10 mouse cellular contexts compared by ENCODE assay signal in genomic region chr4:87093612-87094011, GRCm38 (mm10).
"Had no signal": no experiment of that assay in that cellular context is flagged by ENCODE, and none has a peak within 500 bp of the region (broad histone marks: within the 10 kb centered on the region; RNA-seq: fewer than 3 reads in every experiment).

No protein-coding gene starts in this region.

- H3K27ac ChIP-seq: kidney, postnatal 0 days; liver, embryonic 13.5 days had no signal

- DNase-seq: kidney, postnatal 25 days; liver, embryonic 13.5 days; lung, adult 2 months; lung, postnatal 14 days; lung, postnatal 4 days; midbrain, embryonic 14.5 days; thymus, adult 2 months; thymus, postnatal 14 days; thymus, postnatal 4 days had no signal

- H3K4me3 ChIP-seq: liver, embryonic 13.5 days had no signal
